Mouse (Mus musculus) limb, embryonic 14.5 days (tissue): ENCODE measurements around the gene Tmem164. TPM values are rescaled to one million over a fixed set of nuclear protein-coding genes. Genes with fewer than 3 reads are reported as not detected.
A peak's percentile ranks its signal among the peaks of the same experiment; 100 is the strongest.

Experiments used
- ATAC-seq: fragments of 200-750 bp; cut with Nextera tagmentation; 2 replicates; pipeline ENCODE4 v1.8.0; 2017; ENCODE audit warnings: low read depth, moderate number of reproducible peaks, moderate TSS enrichment; ENCODE audit not compliant: low FRiP score
- DNase-seq: peaks from one replicate; pipeline ENCODE4 v3.0.0-alpha.2; 2015; ENCODE audit warnings: low spot score
- H3K27ac ChIP-seq: fragments of 300-500 bp; sonication (generic); replicated peaks from 2 replicates; pipeline ENCODE4 v1.5.1; 2014; ENCODE audit warnings: low read depth, mild to moderate bottlenecking, low read length, moderate library complexity, mixed read lengths
- H3K27me3 ChIP-seq: fragments of 300-500 bp; sonication (generic); 2 replicates; pipeline ENCODE4 v1.6.1; 2014; ENCODE audit warnings: low read length, mixed read lengths; ENCODE audit not compliant: control insufficient read depth, insufficient read depth
- H3K36me3 ChIP-seq: fragments of 300-500 bp; sonication (generic); 2 replicates; pipeline ENCODE4 v1.6.1; 2014; ENCODE audit warnings: mild to moderate bottlenecking, low read length, moderate library complexity, mixed read lengths; ENCODE audit not compliant: control insufficient read depth, insufficient read depth
- H3K4me1 ChIP-seq: fragments of 300-500 bp; sonication (generic); 2 replicates; pipeline ENCODE4 v1.6.1; 2014; ENCODE audit warnings: antibody characterized with exemption, low read length, mixed read lengths; ENCODE audit not compliant: control insufficient read depth, insufficient read depth
- H3K4me2 ChIP-seq: fragments of 300-500 bp; sonication (generic); replicated peaks from 2 replicates; pipeline ENCODE4 v1.6.1; 2014; ENCODE audit warnings: low read depth, mild to moderate bottlenecking, low read length, moderate library complexity; ENCODE audit not compliant: severe bottlenecking
- H3K4me3 ChIP-seq: fragments of 300-500 bp; sonication (generic); replicated peaks from 2 replicates; pipeline ENCODE4 v1.5.1; 2014; ENCODE audit warnings: low read length
- H3K9ac ChIP-seq: fragments of 300-500 bp; sonication (generic); 2 replicates; pipeline ENCODE4 v1.6.1; 2014; ENCODE audit warnings: mild to moderate bottlenecking, low read depth, low read length, moderate library complexity; ENCODE audit not compliant: severe bottlenecking
- H3K9me3 ChIP-seq: fragments of 300-500 bp; sonication (generic); 2 replicates; pipeline ENCODE4 v1.6.1; 2016; ENCODE audit warnings: low read length; ENCODE audit not compliant: control insufficient read depth
- POLR2A ChIP-seq: fragments of 200-500 bp; IDR thresholded peaks from 2 replicates; pipeline ENCODE4 v1.8.0; 2012; ENCODE audit warnings: inconsistent platforms, mild to moderate bottlenecking, moderate library complexity, borderline replicate concordance; ENCODE audit not compliant: insufficient read depth, insufficient read length; ENCODE audit errors: extremely low read depth
- WGBS: fragments of 180-500 bp; shearing (Covaris S2); extraction: QIAGEN DNeasy Blood & Tissue Kit; methylation state at CpG from one replicate; pipeline ENCODE4 v1.1.7; 2014; 5-methylcytosine and 5-hydroxymethylcytosine counted together
- polyA plus RNA-seq, 2 experiments: library from polyadenylated mRNA; depleted of rRNA in 1 of 2; stranded (reverse) in 1 of 2; unstranded in 1 of 2; fragments of >200 nt; fragmentation: Nextera tagmentation in 1 of 2; extraction: Ambion mirVana in 1 of 2; gene quantifications; 2 replicates each; pipeline versions ENCODE4 v1.2.1 to v1.2.3; 2012 to 2014

Tmem164 gene
- polyA plus RNA-seq, 2 experiments, result 40.1 to 62.2 TPM

DNA sequence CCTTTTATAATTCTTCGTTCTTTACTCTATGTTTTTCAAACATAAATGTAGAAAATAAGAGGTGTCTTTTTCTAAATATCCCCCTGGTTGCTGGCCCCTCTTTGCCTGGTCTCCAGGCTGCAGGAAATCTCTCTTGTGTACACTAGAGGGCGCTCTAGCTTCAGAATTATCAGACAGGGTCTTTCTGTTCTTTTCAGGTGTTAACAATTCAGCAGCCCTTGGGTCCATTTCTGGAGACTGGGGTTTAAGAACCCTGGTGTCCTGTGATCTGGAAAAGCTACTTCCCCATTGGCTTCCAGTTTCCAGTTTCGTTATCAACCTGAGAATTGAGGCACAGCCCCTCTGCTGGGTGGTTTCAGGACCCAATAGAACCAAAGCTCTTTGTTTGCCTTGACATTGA is 140.6 kb downstream of the Tmem164 start:
- DNase-seq, result peak; percentile 6

DNA sequence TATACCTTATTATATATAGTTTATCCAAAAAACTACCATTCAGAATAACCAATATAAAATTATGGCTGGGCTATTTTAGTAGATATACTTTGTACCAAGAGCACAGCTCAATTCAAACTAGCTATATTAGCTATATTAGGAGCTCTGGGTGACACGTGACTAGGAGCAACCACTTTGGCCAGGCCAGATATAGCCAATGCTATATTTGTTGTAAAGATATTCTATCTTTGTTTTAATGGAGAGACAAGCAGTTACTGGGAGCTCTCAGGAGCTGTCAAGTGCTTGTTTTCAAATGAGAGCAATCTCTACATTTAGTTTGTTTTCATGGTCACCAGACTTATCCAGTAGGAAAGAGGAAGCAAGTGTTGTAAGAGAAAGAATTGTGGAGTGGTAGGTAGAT is 144.1 kb downstream of the Tmem164 start:
- no peak for TF ChIP-seq POLR2A
- H3K9ac ChIP-seq, result no peak overlapping the region
- H3K27me3 ChIP-seq, result no peaks in the 10 kb centered on the region
- no peak overlapping the region for H3K4me2 ChIP-seq
- H3K9me3 ChIP-seq, result no peaks in the 10 kb centered on the region
- H3K27ac ChIP-seq, result no peak overlapping the region
- H3K36me3 ChIP-seq, result no peaks in the 10 kb centered on the region
- ATAC-seq (no peak), DNase-seq (no peak)
- H3K4me1 ChIP-seq, result no peaks in the 10 kb centered on the region
- whole genome bisulfite sequencing, result 85% methylated on average over 1 of the region's 1 CpGs
- no peak overlapping the region for H3K4me3 ChIP-seq

More for the DNA sequence above, 140.6 kb downstream of the Tmem164 start:
- H3K4me2 ChIP-seq, result no peak overlapping the region
- no peaks in the 10 kb centered on the region for H3K9me3 ChIP-seq
- no peaks in the 10 kb centered on the region for H3K36me3 ChIP-seq
- no peaks in the 10 kb centered on the region for H3K4me1 ChIP-seq
- ATAC-seq, result no peak
- 25% methylated on average over 3 of the region's 3 CpGs for WGBS
- no peak overlapping the region for H3K27ac ChIP-seq
- H3K4me3 ChIP-seq, result no peak overlapping the region
- no peak for TF ChIP-seq POLR2A
- H3K9ac ChIP-seq, result no peak overlapping the region
- no peaks in the 10 kb centered on the region for H3K27me3 ChIP-seq

- Histone ChIP-seq H3K27ac (no peak overlapping the region), H3K4me3 (no peak overlapping the region), H3K27me3 (no peaks in the 10 kb centered on the region), H3K4me2 (no peak overlapping the region), H3K36me3 (no peaks in the 10 kb centered on the region), H3K9me3 (no peaks in the 10 kb centered on the region), H3K9ac (no peak overlapping the region), H3K4me1 (no peaks in the 10 kb centered on the region)
- DNase-seq (no peak), ATAC-seq (no peak)
- WGBS, result 53% methylated on average over 1 of the region's 1 CpGs
- TF ChIP-seq POLR2A, result no peak
These were observed 146.4 kb downstream of the Tmem164 start for GRCm38 (mm10) chrX:142827644-142828043.

DNA sequence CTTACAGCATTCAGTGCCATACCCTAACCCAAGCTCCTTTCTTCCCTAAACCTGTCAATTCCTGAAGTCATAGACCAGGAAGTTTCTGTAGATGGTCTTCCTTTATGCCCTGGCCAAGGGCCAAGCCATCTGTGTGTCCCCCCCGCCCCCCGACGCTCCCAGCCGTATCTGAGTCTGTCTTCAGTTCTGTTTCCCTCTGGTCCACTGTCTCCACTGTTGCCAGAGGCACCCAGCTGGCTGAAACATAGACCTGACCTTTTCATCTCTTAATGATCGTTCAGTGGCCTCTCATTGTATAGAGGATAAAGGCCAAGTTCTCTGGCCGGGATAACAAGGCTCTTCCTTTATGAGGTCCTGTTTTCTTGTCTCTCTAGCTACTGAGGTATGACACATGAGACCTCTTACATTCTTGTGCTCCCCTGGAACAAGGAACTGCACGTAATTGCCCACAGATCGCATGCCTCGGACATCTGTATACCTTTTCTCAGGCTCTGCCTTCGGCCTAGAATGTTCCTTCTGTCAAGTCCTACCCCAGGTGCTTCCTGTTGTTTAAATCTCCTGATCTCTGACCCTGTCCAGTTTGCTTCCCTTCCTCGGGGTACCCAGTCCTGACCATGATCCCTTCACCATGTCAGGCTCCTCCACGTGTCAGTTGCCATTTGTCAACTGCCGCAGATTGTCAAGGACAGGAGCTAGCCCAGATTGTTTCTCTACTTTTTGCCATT is 147.1 kb downstream of the Tmem164 start:
- no peak overlapping the region for H3K4me2 ChIP-seq
- H3K4me1 ChIP-seq, result no peaks in the 10 kb centered on the region
- ATAC-seq (no peak; the same call in 1 of the 2 replicates), DNase-seq (no peak)
- no peaks in the 10 kb centered on the region for H3K27me3 ChIP-seq
- H3K36me3 ChIP-seq, result no peaks in the 10 kb centered on the region
- no peak for TF ChIP-seq POLR2A
- no peak overlapping the region for H3K4me3 ChIP-seq
- no peak overlapping the region for H3K9ac ChIP-seq
- WGBS, result 62% methylated on average over 13 of the region's 13 CpGs
- H3K9me3 ChIP-seq, result no peaks in the 10 kb centered on the region
- H3K27ac ChIP-seq, result no peak overlapping the region

GRCm38 (mm10) chrX:142829267-142829666 is 148.1 kb downstream of the Tmem164 start:
- ATAC-seq, result no peak
- no peak for DNase-seq
- Histone ChIP-seq H3K4me3 (no peak overlapping the region), H3K9me3 (no peaks in the 10 kb centered on the region), H3K4me2 (no peak overlapping the region), H3K9ac (no peak overlapping the region), H3K27me3 (no peaks in the 10 kb centered on the region), H3K4me1 (no peaks in the 10 kb centered on the region), H3K27ac (no peak overlapping the region), H3K36me3 (no peaks in the 10 kb centered on the region)
- 78% methylated on average over 2 of the region's 2 CpGs for WGBS
- TF ChIP-seq POLR2A, result no peak
